Mouse (Mus musculus): ENCODE data around the gene E130218I03Rik. TPM values are rescaled to one million over a fixed set of nuclear protein-coding genes. Genes with fewer than 3 reads are reported as not detected.
A peak's percentile ranks its signal among the peaks of the same experiment; 100 is the strongest.

E130218I03Rik gene
- polyA plus RNA-seq, 1 experiment from 2014 or later, result 0.51 TPM

DNA sequence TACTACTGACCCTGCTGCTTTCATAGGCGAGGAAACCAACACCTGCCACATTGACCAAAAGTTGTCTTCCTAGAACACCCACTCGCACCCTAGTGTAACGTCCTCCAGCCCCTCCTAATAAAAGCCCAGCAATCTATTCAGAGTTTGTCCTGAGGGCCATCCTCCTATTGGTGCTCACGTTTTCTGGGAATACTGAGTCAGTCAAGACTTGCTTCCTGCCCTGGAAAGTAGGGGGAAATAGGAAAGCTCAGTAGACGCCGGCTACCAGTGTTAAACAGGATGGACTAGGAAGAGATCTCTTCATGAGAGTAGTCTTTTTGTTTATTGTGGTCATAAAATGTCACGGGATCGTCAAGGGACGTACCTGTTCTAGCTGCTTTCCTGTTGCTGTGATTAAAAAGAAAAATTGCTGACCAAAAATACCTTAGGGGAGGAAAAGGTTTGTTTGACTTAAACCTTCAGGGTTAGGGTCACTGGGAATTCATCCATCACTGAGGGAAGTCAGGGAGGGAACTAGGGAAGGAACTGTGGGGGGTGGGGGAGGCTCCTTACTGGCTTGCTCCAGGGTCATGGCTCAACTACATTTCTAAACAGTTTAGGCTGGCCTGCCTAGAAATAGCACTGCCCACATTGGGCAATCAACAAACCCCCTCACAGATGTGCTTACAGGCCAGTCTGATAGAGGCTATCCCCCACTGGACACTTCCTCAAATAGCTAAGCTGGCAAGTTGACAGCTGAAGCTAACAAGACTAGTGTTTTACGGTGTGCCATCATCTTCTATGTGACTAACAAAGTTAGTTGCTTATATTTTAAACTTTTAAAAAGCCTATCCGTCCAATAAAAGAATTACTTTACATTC is 45.2 kb downstream of the E130218I03Rik start:
- peak overlapping the region; percentile 97 for H3K9ac ChIP-seq
- no peak for ATAC-seq (ENCODE audit: insufficient number of reproducible peaks, low FRiP score)
- H3K9me3 ChIP-seq (replicated peaks), result no peaks in the 10 kb centered on the region
- H3K27me3 ChIP-seq (replicated peaks), result 0 out of 2 replicates have a peak, but pooled peaks cover 3% of the 10 kb centered on the region
- peak overlapping the region; percentile 99 for H3K27ac ChIP-seq (ENCODE audit: poor library complexity, severe bottlenecking)
- H3K4me2 ChIP-seq, result peak overlapping the region; percentile 96
- H3K36me3 ChIP-seq, result peaks cover 7% of the 10 kb centered on the region
- peaks cover 50% of the 10 kb centered on the region for H3K4me1 ChIP-seq (replicated peaks)
- WGBS, result 41% methylated on average over 11 of the region's 11 CpGs
- H3K4me3 ChIP-seq, result peak overlapping the region; percentile 94

DNA sequence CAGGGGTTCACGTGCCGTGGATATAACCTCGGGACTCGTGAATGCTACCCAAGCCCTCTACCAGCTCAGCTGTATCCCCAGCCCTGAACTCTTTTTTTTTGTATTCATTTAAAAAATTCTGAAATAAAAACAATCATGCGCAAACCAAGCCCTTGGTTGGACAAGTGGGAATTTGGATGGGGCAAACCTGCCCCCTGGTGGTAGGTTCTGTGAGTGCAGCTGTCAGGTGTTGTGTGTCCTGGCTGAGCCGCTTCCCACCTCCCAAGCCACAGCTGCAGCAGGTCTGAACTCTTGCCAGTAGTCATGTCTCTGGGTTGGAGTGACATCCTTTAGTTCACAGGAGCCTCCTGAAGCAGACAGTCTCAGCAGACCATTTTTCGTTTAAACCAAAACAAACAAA is 48.6 kb downstream of the E130218I03Rik start:
- Histone ChIP-seq H3K9me3 (replicated peaks) (peaks cover 3% of the 10 kb centered on the region; the same call in 1 of the 2 replicates), H3K4me2 (no peak overlapping the region), H3K9ac (no peak overlapping the region), H3K36me3 (no peaks in the 10 kb centered on the region), H3K4me3 (no peak overlapping the region), H3K27ac (ENCODE audit: poor library complexity, severe bottlenecking) (peak overlapping the region; percentile 91; the same call in 1 of the 2 replicates), H3K27me3 (replicated peaks) (0 out of 2 replicates have a peak, but pooled peaks cover 3% of the 10 kb centered on the region), H3K4me1 (replicated peaks) (peaks cover 42% of the 10 kb centered on the region)
- 23% methylated on average over 7 of the region's 7 CpGs for WGBS
- ATAC-seq (ENCODE audit: insufficient number of reproducible peaks, low FRiP score), result no peak

DNA sequence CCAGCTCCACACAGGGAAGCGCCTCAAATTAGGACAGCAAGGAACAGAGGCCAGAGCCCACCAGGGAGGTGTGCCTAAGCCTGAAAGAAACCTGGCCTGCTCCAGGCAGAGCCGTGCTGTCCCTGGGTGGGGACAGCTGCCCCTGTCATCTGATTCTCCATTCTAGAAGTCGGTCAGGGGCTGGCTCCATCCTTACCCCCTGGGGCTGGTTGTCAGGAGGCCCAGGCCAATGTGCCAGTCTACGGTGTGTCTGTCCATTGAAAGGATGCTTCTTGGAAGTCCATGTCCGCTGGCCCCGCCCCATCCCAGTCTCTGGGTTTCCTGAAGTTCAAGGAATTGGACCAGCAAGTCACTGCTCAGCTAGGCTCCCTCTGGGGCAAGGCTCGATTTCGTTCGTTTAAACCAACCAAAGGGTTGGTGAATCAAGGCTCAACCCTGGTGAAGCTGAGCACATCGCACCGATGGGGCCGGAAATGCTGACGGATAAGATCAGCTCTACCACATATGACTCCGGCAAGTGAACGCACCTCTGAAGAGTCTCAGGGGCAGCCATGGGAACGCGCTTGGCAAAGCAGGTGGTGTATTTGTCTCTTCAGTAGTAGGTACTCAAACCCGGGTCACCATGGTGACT is 49.7 kb downstream of the E130218I03Rik start:
- H3K9me3 ChIP-seq (replicated peaks), result peaks cover 3% of the 10 kb centered on the region; the same call in 1 of the 2 replicates
- H3K4me3 ChIP-seq, result peak overlapping the region; percentile 17; the same call in 1 of the 2 replicates
- peak; percentile 27; the same call in 1 of the 2 replicates for ATAC-seq (ENCODE audit: insufficient number of reproducible peaks, low FRiP score)
- H3K36me3 ChIP-seq, result no peaks in the 10 kb centered on the region
- peaks cover 44% of the 10 kb centered on the region for H3K4me1 ChIP-seq (replicated peaks)
- 0 out of 2 replicates have a peak, but pooled peaks cover 3% of the 10 kb centered on the region for H3K27me3 ChIP-seq (replicated peaks)
- peak overlapping the region; percentile 27; the same call in 1 of the 2 replicates for H3K9ac ChIP-seq
- 45% methylated on average over 18 of the region's 18 CpGs for WGBS
- peak overlapping the region; percentile 91 for H3K27ac ChIP-seq (ENCODE audit: poor library complexity, severe bottlenecking)
- H3K4me2 ChIP-seq, result peak overlapping the region; percentile 59

DNA sequence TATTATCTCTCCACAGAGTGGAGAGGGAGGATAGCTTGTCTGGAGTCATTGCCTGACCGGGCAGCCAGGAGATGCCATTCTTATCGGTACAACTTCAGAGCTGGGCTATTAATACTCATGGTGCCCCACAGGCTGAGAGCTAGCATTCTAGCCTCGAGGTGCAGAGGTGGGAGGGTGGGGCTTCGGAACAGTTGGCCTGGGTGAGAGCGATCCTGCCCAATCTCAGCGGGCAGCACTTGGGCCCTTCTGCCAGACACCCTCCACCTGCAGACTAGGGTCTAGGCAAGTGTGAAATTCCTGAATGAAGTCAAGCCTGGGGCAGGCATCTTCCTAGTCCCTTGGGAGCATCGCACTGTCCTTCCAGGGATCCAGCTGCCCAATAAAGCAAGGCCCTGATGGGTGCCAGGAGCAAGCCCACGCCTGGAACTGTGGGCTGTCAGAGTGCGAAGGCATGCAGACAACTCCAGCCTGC is 50.3 kb downstream of the E130218I03Rik start:
- Histone ChIP-seq H3K9me3 (replicated peaks) (peaks cover 3% of the 10 kb centered on the region; the same call in 1 of the 2 replicates), H3K4me1 (replicated peaks) (peaks cover 42% of the 10 kb centered on the region), H3K9ac (peak overlapping the region; percentile 23; the same call in 1 of the 2 replicates), H3K27me3 (replicated peaks) (0 out of 2 replicates have a peak, but pooled peaks cover 3% of the 10 kb centered on the region), H3K4me2 (peak overlapping the region; percentile 59), H3K4me3 (peak overlapping the region; percentile 17), H3K27ac (ENCODE audit: poor library complexity, severe bottlenecking) (peak overlapping the region; percentile 91), H3K36me3 (no peaks in the 10 kb centered on the region)
- ATAC-seq (ENCODE audit: insufficient number of reproducible peaks, low FRiP score), result peak; percentile 80
- WGBS, result 19% methylated on average over 9 of the region's 9 CpGs

Other genes with a start within 250 kb of the E130218I03Rik start
- gene Dhdds, start 242.7 kb upstream of the E130218I03Rik start, polyA plus RNA-seq (2016; fragmentation: Nextera tagmentation; extraction: Ambion mirVana), result 30.5 and 33.3 TPM in 2 replicates
- gene Lin28a, start 224.8 kb upstream of the E130218I03Rik start, polyA plus RNA-seq (2016; fragmentation: Nextera tagmentation; extraction: Ambion mirVana), result 0.64 and 0.99 TPM in 2 replicates
- gene Zfp683, start 189.8 kb upstream of the E130218I03Rik start, polyA plus RNA-seq (2016; fragmentation: Nextera tagmentation; extraction: Ambion mirVana), result not detected in 2 replicates
- gene Crybg2, start 182.8 kb upstream of the E130218I03Rik start, polyA plus RNA-seq (2016; fragmentation: Nextera tagmentation; extraction: Ambion mirVana), result 0.41 and 0.51 TPM in 2 replicates
- 4.3 and 5.7 TPM in 2 replicates for gene Cd52, start 148.6 kb upstream of the E130218I03Rik start, polyA plus RNA-seq (2016; fragmentation: Nextera tagmentation; extraction: Ambion mirVana)
- 2.2 and 2.7 TPM in 2 replicates for gene Ubxn11, start 141.1 kb upstream of the E130218I03Rik start, polyA plus RNA-seq (2016; fragmentation: Nextera tagmentation; extraction: Ambion mirVana)
- gene Sh3bgrl3, start 114.9 kb upstream of the E130218I03Rik start, polyA plus RNA-seq (2016; fragmentation: Nextera tagmentation; extraction: Ambion mirVana), result 179 and 190 TPM in 2 replicates
- 29.5 and 30.1 TPM in 2 replicates for gene Cep85, start 56.5 kb upstream of the E130218I03Rik start, polyA plus RNA-seq (2016; fragmentation: Nextera tagmentation; extraction: Ambion mirVana)
- not detected in 2 replicates for gene Gm7534, start 40.7 kb upstream of the E130218I03Rik start, polyA plus RNA-seq (2016; fragmentation: Nextera tagmentation; extraction: Ambion mirVana)
- not detected in 2 replicates for gene Catsper4, start 16.3 kb upstream of the E130218I03Rik start, polyA plus RNA-seq (2016; fragmentation: Nextera tagmentation; extraction: Ambion mirVana)
- 0.61 and 1.4 TPM in 2 replicates for gene Cnksr1, start 5.3 kb upstream of the E130218I03Rik start, polyA plus RNA-seq (2016; fragmentation: Nextera tagmentation; extraction: Ambion mirVana)
- 11.2 and 12.3 TPM in 2 replicates for gene Zfp593, start 1.9 kb downstream of the E130218I03Rik start, polyA plus RNA-seq (2016; fragmentation: Nextera tagmentation; extraction: Ambion mirVana)
- gene Gm30191, start 3.3 kb downstream of the E130218I03Rik start, polyA plus RNA-seq (2016; fragmentation: Nextera tagmentation; extraction: Ambion mirVana), result not detected in 2 replicates
- 4.5 TPM in 2 replicates for gene Grrp1, start 10.4 kb downstream of the E130218I03Rik start, polyA plus RNA-seq (2016; fragmentation: Nextera tagmentation; extraction: Ambion mirVana)
- gene Pdik1l, start 44.2 kb downstream of the E130218I03Rik start, polyA plus RNA-seq (2016; fragmentation: Nextera tagmentation; extraction: Ambion mirVana), result 14.9 and 18.1 TPM in 2 replicates
- 90.7 and 93.9 TPM in 2 replicates for gene Trim63, start 71.5 kb downstream of the E130218I03Rik start, polyA plus RNA-seq (2016; fragmentation: Nextera tagmentation; extraction: Ambion mirVana)
- 0.42 and 0.44 TPM in 2 replicates for gene Slc30a2, start 99.5 kb downstream of the E130218I03Rik start, polyA plus RNA-seq (2016; fragmentation: Nextera tagmentation; extraction: Ambion mirVana)
- 3.1 TPM in 2 replicates for gene Extl1, start 140.2 kb downstream of the E130218I03Rik start, polyA plus RNA-seq (2016; fragmentation: Nextera tagmentation; extraction: Ambion mirVana)
- gene Pafah2, start 152.7 kb downstream of the E130218I03Rik start, polyA plus RNA-seq (2016; fragmentation: Nextera tagmentation; extraction: Ambion mirVana), result 10.1 and 10.7 TPM in 2 replicates
- gene Stmn1, start 224.7 kb downstream of the E130218I03Rik start, polyA plus RNA-seq (2016; fragmentation: Nextera tagmentation; extraction: Ambion mirVana), result 924 and 950 TPM in 2 replicates